Mouse (Mus musculus) kidney, postnatal 14 days (tissue): ENCODE data around the gene Cyp2s1.

Experiments used
- DNase-seq: peaks from one replicate; pipeline ENCODE4 v3.0.0; 2022; ENCODE audit warnings: mixed read lengths

The Cyp2s1 gene

DNA sequence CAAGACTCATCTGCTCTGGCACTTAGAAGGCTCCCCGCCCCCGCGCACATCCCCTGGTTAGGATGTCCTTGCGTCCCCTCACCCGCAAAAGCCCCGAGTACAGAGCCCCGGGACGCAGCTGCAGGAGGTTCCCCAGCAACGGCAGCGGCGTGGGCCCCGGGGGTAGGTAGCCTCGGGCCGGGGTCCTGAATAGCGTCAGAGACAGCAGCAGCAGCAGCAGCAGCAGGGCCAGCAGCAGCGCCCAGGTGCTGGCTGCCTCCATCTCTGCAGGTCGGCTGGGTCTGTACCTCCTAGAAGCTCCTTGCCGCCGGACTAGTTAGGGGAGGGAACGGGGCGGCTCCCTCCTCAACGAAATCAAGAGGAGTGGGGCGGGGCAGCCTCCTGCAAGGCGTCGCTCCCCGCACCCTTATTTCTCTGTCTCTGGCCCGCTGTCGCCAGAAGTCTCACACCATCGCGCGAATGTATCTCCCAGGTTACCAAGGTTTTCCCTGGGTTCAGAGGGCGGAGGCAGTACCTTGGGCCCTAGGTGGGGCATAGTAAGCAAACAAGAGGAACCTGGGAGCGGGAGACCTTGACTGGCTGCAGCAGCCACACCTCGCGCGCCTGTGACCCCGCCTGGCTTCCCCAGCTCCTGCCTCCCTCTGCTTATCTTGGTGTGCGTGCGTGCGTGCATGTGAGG, at the start of gene Cyp2s1:
Gene Cyp2s1 (minus strand): TSS at position 673 of the 679 bp plus-strand sequence.
- peak; percentile 73 for DNase-seq

DNA sequence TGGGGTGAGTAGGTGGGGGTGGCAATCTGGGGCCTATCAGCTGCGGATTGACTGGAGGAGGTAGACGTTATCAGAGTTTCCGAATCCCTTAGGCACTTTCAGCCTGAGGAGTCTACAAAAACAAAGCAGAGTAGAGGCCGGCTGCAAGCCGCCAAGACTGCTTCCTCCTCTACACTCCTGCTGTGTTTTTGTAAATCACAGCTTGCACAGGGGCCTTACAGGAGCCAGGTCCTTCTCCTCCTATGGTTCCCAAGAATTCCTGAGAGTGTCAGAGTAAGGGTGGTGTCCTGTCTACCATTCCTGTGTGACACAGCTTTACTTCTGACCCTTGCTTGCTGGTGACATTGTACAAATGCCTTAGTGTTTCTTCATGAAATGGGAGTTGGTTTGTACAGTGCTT, 48.1 kb upstream of the Cyp2s1 start:
- no peak for DNase-seq

DNA sequence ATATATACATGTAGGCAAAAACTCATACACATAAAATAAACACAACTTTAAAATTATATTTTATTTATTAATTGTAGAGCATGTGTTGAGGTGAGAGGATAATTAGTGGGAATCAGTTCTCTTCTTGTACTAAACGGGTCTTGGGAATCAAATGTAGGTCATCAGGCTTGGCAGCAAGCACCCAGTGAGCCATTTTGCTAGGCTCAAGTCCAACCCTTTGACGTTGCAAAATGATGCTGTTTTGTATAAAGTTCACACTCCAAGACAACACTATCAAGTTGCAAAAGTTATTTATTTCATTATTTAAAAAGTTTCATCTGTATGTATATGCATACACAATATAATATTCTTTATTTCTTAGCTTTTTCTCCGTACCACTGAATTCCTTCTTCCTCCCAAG, 47.0 kb upstream of the Cyp2s1 start:
- no peak for DNase-seq

DNA sequence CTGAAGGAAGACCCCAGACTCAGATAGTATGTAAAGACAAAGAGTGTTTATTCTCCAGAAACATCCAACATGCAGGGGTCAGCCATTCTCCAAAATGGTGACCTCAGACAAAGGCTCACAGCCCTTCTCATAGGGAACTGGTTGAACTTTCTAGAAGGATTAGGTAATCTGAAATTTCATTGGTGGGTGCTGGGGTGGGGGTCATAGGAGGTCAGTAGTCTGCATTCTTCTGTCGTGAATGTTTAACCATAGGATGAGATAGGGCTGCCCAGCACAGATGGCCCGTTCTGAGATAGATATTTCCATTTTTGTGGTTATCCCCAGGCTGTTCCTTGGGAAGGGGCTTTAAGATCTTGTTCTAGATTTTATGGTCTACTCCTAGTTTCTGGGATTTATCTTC, 45.7 kb upstream of the Cyp2s1 start:
- DNase-seq: no peak

DNA sequence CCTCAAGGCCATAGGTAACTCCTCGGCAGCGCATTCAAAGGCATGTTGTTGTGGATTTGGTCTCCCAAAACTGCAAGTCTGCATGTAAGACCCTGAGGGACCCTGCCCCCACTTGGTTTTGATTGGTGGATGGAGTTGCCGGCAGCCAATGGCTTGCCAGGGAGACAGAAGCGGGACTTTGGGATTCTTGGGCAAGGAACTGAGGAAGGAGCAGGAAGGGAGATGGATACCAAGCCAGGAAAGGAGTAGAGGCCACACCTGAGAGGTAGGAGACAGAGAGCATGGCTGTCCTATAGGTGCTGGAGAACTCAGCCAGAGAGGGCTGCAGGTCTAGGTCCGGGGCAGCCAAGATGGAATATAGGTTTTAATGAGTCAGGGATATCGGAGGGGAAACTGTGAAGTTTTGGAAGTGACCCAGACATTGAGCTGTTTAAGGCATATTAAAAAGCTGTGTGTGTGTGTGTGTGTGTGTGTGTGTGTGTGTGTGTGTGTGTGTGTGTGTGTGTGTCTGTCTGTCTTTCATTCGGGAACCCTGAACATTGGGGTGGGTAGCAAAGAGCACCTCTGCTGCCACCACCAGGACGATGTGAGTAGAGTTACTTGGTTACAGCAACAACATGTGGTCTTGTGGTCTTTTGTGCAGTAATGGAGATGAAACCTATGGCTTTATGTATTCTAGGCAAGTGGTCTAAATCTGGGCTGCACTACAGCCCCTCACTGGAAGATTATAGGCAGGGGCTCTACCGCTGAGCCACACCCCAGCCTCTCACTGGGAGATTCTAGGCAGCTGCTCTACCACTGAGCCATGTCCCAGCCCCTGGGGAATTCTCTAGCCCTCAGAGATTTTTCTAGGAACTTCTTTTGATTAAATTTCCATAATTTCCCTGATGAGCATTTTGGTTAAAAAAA, 43.5 kb upstream of the Cyp2s1 start:
- DNase-seq: peak; percentile 30

DNA sequence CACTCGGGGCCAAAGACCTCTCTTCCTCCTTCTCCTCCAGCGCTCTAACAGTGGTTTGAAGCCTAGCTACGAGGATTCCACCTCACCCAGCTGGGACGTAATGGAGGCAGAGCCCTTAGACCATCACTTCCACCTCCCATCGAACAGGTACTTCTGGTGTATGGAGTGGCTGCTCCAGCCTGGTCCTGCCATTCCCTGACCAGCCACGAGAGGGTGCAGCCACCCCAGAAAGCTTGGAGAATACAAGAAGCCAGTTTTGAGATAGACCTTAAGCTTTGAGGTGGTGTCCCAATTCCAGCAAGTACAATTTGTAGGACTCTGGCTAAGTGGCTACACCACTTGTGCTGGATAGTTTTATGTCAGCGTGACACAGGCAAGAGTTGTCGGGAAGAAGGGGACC, 38.4 kb upstream of the Cyp2s1 start:
- DNase-seq: peak; percentile 75

DNA sequence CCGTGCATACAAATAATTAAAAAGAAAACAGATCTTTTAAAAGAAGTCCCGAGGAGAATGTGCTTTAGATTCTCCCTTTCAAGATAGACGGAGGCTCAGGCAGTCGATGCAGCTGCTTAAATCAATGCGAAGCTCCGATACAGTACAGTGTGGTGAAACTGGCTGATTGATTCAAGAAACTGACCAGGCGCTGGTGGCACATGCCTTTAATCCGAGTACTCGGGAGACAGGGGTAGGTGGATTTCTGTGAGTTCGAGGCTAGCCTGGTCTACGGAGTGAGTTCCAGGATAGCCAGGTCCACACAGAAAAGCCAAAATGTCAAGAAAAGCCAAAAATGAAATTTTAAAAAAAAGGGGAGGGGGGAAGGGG, 31.7 kb upstream of the Cyp2s1 start:
- DNase-seq: no peak

DNA sequence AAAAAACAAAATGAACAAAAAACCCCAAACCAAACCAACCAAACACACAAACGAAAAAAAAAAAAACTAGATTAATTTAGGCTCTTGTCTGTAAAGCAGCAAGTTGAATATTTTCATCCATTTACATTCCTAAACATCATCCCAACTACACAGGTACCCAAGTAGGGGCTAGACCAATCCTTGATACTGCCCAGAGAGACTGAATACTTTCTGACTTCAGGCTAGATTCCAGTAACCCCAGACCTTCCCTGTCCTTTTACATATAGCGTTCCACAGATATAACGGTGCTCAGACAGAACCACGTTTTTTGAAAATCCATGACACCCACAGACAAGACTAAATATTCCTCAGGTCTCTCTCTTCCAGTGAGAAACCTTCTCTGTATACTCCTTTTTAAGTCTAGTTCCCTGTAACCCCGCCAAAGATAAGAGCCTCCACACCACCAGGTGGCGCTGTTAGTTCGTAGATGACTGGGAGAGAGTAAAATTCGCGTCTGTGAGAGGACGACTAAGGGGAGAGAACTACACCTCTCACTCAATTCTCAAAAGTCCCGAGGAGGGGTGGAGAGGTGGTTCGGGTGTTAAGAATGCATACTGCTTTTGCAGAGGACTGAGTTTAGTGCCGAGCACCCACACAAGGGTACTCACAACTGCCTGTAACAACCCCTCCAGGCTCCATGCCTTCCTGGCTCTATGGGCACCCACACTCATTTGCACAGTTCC, 31.2 kb upstream of the Cyp2s1 start:
- DNase-seq: peak; percentile 89

DNA sequence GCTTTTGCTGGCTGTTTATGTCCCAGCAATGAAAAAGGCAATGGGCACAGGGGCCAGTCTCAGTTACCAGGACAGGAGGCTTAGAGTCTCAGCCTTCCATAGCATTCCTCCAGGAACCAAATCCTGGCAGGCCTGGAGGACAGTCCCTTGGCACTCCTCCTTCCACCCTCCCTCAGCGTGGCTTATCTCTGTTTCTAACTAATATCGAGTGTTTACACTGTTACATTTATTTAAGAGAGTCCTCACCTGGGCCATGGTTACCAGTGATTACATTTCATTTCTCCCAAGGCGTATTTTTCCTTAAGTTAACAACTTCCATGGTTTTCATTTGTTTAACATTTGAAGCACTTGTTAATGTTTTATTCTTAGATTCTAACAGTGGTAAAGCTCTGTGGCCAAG, 28.2 kb upstream of the Cyp2s1 start:
- no peak for DNase-seq

DNA sequence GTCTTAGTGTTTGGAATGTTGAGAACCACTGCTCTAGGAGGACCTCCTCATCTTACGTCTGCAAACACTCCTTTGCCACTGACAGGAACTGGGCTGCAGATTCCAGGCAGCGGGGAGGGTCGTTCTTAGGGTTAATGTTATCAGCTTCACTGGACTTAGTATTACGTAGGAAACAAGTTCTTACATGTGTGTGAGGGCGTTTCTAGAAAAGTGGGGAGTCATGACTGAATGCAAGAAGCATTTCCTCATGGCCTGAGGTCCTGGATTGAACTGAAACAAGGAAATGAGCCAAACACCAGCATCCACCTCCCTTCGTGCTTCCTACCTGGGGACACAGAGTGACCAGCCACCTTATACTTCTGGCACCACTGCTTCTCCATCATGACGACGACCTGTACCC, 27.7 kb upstream of the Cyp2s1 start:
- no peak for DNase-seq

DNA sequence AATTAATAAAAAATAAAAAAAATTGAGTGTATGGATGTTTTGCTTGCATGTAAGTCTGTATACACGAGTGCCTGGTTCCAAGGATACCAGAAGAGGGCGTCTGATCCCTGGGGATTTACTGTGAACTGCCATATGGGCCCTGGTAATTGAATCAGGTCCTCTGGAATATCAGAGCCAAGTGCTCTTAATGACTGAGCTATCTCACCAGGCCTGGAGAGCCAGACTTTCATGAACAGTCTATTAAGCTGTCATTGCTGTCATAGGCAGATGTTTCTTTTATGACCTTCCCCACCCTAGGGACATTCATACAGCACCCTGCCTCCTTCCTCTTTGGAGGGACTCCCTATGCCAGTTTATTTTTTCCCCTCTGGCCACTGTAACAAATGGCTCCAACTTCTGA, 26.8 kb upstream of the Cyp2s1 start:
- DNase-seq: peak; percentile 54

DNA sequence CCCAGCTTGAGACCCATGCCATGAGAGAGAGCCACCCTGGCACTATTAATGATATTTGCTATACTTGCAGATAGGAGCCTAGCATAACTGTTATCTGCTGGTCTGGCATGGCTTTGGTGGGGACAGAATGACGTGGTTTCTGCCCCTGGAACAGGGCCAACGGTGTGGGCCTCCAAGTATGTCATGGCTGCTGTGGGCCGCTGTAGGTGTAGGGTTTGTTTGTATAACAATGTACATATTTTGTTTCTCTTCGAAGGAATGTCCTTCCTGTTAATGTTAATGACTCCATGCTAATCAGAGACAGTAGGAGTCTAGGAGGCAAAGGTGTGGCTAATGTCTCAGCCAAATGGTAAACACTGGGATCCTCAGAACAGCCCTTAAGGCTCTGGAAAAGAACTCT, 24.2 kb upstream of the Cyp2s1 start:
- no peak for DNase-seq

DNA sequence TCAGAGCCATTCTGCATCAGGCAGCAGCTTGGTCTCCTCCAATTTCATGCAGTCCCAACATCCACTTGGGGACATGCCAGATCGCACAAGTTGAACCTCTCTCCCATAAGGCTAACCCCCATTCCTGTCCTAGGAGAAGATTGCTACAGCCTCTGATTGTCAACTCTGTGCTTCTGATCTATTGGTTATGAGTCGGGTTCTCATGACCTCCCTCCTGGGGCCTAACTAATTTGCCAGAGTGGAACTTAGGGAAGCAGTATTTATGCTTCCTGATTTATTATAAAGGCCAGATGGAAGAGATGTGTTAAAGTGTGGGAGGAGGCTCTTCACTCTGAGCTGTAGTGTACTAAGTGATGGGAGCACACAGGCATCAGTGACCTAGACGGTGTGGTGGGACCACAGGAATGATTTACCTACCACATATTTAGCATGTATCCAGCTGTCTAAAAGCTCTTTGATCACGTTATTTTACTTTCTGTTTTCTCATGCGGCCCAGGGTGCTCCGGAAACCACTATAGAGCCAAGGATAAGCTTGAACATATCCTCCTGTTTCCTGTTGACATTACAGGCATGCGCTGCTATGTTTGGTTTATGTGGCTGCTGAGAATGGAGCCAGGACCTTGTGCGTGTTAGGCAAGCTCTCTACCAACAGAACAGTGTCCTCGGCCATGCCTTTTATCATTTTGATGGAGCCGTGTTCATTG, 18.6 kb upstream of the Cyp2s1 start:
- peak; percentile 73 for DNase-seq

DNA sequence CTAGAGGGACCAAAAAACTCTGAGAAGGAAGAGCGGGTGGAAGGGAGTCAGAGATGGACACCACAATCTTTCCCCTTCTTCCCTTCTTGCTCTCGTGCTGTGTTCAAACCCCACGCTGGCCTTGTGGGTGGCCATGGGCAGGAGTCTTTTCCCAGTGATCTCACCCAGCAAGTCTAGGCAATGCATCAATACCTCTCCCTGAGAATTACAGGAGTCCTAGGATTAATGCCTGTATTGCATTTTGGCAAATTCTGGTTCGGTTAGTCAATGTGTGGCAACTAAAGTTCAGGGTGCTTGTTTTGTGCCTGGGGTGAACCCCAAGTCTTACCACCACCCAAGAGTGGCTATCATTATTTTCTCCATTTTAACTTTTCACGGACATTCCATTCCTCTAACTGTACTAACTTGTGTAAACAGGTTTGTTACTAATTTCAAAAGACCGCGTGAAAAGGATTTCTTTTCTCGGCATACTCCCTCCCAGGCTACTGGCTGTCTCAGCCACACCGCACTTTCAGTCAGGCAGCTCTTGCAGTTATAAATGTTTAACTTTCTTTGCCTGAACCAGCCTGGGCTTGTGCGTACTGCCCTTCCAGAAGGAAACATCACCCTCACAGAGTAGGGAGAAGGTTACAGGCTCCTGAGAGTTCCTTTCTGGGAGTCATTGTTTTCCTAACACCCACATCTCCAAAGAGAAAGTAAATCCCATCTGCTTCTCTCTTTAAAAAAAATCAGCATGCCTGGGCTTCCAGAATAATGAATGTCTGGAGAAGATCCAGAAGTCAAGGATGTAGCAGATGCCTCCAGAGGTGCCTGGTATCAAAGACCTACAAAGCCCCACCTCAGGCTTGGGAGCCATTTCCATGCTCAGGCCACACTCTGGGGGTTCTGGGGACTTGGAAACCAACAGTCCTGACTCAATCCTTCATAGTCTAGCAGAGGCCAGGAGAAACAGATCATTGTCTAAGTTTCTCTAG, 15.1 kb upstream of the Cyp2s1 start:
- peak; percentile 82 for DNase-seq

DNA sequence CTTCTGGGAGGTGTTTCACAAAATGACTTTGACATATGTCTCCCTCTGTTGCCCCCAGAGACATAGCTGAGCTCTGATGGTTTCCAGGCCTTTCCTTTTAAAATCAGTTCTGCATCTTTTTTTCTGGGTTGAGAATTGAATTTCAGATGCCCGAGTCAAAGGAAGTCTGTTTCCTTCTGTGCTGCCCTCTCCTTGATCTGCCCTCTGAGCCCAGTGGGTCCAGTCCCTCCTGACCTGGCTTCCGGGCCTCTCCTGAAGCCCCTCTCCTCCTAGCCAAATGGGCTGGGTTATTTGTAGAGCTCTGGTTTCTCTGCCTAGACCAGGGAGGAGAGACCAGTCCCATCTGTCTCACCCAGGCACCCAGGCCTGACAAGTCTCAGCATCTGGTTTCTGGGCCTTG, 13.5 kb upstream of the Cyp2s1 start:
- no peak for DNase-seq

DNA sequence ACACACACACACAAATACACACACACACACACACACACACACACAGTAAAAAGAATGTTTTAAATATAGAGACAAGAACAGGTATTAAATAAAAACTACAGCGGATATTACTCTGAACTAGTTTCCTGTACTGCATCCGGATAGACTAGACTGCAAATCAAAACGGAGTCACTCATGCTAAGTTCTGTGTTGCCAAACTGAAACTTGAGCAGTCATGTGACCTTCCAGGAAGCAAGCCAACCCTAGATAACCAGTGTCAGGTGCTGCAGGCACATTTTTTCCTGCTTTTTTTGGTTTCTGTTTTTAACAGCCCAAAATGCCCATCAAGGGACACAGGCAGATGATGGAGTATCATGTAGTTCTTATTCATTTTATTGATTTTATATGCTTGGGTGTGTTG, 10.5 kb upstream of the Cyp2s1 start:
- DNase-seq: peak; percentile 85

DNA sequence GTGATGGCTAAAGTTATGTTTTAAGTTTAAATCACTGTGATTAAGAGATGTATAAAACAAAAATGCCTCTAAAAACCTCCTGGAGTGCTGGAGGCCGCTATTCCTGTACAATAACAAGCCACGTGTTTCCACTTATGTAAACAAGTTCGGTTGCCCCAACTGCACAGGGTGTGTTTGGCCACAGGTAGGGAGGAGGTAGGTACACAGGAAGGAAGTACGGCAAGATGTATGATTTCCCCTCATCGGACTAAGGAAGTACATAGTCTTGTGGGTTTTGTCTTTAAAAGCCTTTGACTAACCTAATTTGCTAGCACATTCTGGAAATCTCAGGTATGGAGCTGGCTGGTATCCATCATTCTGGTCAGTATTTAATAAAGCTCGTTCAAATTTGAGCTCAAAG, 9.3 kb upstream of the Cyp2s1 start:
- DNase-seq: no peak

DNA sequence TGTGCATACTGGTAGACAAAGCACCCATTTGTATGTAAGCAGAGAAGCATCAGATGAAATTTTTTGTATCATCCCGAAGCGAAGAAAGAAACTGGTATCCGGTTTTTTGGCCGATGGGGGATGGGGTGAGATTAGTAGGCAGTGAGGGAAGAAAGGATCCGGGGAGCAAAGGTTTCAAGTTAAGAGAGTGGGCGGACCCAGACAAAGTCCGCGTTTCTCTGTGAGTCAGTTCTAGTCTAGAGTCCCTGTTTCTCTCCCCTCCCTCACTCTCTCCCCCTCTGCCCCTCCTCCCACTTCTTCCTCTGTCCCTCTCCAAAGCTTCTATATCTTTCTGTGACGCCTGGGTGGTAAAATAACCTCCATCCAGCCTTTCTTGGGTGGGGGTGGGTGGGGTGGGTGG, 8.3 kb upstream of the Cyp2s1 start:
- peak; percentile 68 for DNase-seq

DNA sequence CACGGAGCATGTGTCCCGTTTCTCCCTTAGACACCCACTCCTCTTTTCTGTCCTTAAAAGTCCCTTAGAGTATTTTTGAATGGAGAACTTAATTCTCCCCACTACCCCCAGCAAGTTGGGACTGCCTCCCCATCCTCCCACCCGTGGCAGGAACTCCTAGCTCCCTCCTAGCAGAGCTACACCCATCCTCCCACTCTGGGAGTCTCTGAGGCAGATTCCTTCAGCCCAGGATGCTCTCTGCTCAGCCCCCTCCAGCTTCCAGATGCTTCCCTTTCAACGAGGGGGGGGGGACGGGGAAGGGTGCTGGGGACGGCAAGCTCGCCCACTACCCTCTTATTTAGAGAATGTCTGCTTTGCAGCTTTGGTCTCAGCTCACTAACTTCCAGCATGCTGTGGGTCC, 1.1 kb downstream of the Cyp2s1 start:
- DNase-seq: no peak

DNA sequence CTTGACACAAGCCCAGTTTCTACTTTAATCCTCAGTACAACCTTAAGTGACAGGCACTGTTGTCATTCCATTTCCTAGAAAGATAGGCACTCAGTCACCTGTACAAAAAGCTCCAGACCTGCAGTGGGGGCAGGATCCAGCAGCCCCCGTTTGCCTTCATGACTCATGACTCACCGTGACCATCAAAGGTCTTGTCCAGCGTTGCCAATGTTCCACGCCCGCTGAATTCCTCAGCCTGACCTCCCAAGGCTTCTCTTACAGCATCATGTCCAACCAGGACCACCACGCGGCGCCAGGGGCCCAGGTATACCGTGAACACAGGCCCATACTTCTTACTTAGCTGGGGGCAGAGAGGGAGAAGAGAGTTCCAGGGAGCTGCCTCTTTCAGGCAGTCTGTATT, 2.0 kb downstream of the Cyp2s1 start:
- no peak for DNase-seq

DNA sequence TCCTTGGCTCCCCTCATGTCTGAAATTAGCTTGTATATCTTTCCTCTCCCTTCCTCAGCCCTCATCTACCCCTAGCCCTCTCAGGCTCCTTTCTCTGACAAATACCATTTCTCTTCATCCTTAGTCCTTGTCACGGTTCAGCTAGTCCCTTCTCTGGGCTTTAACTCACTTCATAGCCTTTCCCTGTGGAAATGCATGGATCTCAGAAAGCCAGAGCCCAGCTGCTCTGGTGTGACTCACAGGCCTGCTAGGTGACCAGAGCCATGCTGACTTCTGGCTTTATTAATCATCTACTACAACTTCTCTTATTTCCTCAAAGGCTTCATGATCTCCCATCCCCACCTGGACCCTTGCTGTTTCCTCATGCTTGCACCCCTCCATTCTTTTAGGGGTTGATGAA, 4.5 kb downstream of the Cyp2s1 start:
- no peak for DNase-seq

DNA sequence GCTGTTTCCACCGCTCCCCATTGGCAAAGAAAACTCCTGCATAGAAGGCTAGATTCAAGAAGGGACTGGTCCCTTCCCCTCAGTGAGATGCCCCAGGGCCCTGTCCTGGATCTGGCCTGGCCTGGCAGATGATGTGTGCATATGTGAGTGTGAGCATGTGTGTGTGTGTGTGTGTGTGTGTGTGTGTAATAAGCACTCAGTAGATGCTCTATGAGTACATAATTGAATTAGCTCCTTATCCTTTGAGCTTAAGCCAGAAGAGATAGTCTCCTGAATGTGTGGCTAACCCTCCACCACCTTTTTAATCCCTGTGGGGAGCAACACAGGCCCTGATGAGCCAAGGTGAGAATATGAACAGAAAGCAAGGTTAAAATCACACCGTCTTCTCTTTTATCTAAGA, 5.0 kb downstream of the Cyp2s1 start:
- DNase-seq: no peak
